Mouse (Mus musculus): ENCODE measurements around the gene Gngt2. TPM values are rescaled to one million over a fixed set of nuclear protein-coding genes. Genes with fewer than 3 reads are reported as not detected.
A peak's percentile ranks its signal among the peaks of the same experiment; 100 is the strongest.

Gene Gngt2
- polyA plus RNA-seq, 1 experiment from 2014 or later = 12.5 TPM

DNA sequence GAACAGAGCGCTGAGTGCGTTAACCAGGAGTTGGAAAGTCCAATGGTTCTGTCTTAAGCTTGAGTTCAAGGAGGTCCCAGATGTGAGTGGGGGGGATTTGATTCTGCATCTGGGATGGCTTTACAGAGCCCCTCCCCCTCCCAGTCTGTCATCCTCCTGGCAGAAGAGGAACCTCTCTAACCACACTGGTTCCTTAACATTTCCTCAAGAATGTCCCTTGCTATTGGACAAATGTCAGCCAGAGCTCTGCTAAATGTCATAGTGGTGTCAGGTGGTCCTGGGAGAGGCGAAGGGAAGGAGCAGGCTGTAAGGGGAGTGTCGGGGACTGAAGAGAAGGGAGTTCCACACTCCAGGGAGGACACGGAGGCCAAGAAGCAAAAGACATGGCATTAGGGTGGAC, 5.9 kb downstream of the Gngt2 start:
- H3K4me3 ChIP-seq (ENCODE audit: low read depth, low read length) = no peak overlapping the region
- no peaks in the 10 kb centered on the region for H3K9me3 ChIP-seq (ENCODE audit: control insufficient read depth, low read length)
- DNase-seq (ENCODE audit: low spot score) = no peak
- H3K9ac ChIP-seq (ENCODE audit: low read length) = no peak overlapping the region
- 63% methylated on average over 5 of the region's 5 CpGs for WGBS
- no peak for ATAC-seq (ENCODE audit: low FRiP score, low TSS enrichment)
- TF ChIP-seq EP300 (optimal IDR thresholded peaks at IDR 0.05) = no peak
- no peak for TF ChIP-seq CTCF (IDR thresholded peaks at IDR 0.05; ENCODE audit: low read depth)
- H3K27me3 ChIP-seq (ENCODE audit: control insufficient read depth, insufficient read depth, low read length) = no peaks in the 10 kb centered on the region
- H3K27ac ChIP-seq (replicated peaks) = peak overlapping the region; percentile 70; the same call in 1 of the 2 replicates
- no peaks in the 10 kb centered on the region for H3K4me1 ChIP-seq (replicated peaks; ENCODE audit: control insufficient read depth, insufficient read depth)
- no peaks in the 10 kb centered on the region for H3K36me3 ChIP-seq (ENCODE audit: control insufficient read depth, insufficient read depth, low read length)
- H3K4me2 ChIP-seq (replicated peaks; ENCODE audit: low read depth) = peak overlapping the region; percentile 38

DNA sequence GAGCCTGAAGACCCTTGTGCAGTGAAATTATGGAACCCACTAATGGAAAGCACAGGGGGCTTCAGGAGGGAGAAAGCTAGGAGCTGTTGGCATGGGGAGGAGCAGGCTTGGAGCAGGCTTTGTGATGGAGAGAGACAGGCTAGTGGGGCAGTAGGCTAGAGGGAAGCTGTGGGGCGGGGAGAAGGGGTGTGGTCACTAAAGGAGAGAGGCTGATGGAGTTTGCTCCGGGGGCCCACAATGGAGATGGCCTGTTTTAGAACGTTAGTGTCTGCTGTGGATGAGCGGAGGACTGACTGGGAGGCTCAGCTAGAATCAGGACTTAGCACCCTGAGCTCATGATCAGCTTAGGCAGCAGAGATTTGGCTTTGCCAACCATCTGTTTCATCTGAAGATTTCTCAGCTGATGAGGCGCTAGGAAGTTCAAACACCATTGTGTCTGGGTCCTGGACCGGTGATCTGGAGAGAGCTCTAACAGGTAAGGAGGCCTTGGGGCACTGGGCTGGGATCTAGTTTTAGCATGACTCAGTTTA, 6.5 kb downstream of the Gngt2 start:
- no peaks in the 10 kb centered on the region for H3K4me1 ChIP-seq (replicated peaks; ENCODE audit: control insufficient read depth, insufficient read depth)
- H3K4me2 ChIP-seq (replicated peaks; ENCODE audit: low read depth) = no peak overlapping the region
- TF ChIP-seq CTCF (IDR thresholded peaks at IDR 0.05; ENCODE audit: low read depth) = no peak
- H3K27ac ChIP-seq (replicated peaks) = no peak overlapping the region
- no peaks in the 10 kb centered on the region for H3K27me3 ChIP-seq (ENCODE audit: control insufficient read depth, insufficient read depth, low read length)
- ATAC-seq (ENCODE audit: low FRiP score, low TSS enrichment) (no peak), DNase-seq (ENCODE audit: low spot score) (no peak)
- WGBS = 54% methylated on average over 6 of the region's 6 CpGs
- no peak overlapping the region for H3K9ac ChIP-seq (ENCODE audit: low read length)
- H3K4me3 ChIP-seq (ENCODE audit: low read depth, low read length) = no peak overlapping the region
- H3K36me3 ChIP-seq (ENCODE audit: control insufficient read depth, insufficient read depth, low read length) = no peaks in the 10 kb centered on the region
- H3K9me3 ChIP-seq (ENCODE audit: control insufficient read depth, low read length) = no peaks in the 10 kb centered on the region

DNA sequence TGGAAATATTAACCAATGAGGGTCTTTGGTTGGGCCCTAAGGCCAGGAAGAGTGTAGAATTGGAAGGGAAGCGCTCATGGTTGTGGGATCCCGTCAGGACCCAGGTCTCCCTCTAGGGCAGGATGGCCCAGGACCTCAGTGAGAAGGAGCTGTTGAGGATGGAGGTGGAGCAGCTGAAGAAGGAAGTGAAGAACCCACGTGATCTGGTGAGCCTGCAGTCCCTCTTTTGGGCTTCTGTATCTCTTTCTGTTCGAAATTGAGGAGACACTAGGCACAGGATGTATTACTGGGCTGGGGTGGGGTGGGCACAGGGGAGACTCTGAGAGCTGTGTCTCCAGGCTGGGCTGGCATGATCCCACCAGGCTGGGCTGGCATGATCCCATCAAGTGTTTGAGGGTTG, 7.9 kb downstream of the Gngt2 start:
- TF ChIP-seq CTCF (IDR thresholded peaks at IDR 0.05; ENCODE audit: low read depth) (no peak), EP300 (optimal IDR thresholded peaks at IDR 0.05) (no peak)
- no peaks in the 10 kb centered on the region for H3K36me3 ChIP-seq (ENCODE audit: control insufficient read depth, insufficient read depth, low read length)
- H3K4me1 ChIP-seq (replicated peaks; ENCODE audit: control insufficient read depth, insufficient read depth) = no peaks in the 10 kb centered on the region
- DNase-seq (ENCODE audit: low spot score) = no peak
- no peaks in the 10 kb centered on the region for H3K27me3 ChIP-seq (ENCODE audit: control insufficient read depth, insufficient read depth, low read length)
- no peak overlapping the region for H3K27ac ChIP-seq (replicated peaks)
- WGBS = 73% methylated on average over 4 of the region's 4 CpGs
- H3K9ac ChIP-seq (ENCODE audit: low read length) = no peak overlapping the region
- H3K4me2 ChIP-seq (replicated peaks; ENCODE audit: low read depth) = no peak overlapping the region
- ATAC-seq (ENCODE audit: low FRiP score, low TSS enrichment) = no peak
- H3K4me3 ChIP-seq (ENCODE audit: low read depth, low read length) = no peak overlapping the region
- no peaks in the 10 kb centered on the region for H3K9me3 ChIP-seq (ENCODE audit: control insufficient read depth, low read length)

DNA sequence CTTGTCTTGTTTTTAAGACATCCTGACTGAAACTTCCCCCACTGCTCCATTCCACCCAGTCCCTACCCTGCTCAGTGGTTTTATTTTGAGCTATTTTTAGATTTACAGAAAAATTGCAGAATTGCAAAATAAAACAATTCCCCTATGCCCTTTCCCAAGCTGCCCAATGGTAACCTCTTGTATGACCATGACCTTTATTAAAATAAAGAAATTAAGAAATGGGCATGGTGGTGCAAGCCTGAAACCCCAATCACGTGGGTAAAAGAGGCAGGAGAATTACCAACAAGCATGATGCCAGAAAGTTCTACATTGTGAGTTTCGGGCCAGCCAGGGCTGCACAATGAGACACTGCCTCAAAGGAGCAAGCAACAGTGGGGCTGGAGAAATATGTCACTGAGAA, 13.9 kb downstream of the Gngt2 start:
- no peaks in the 10 kb centered on the region for H3K36me3 ChIP-seq (ENCODE audit: control insufficient read depth, insufficient read depth, low read length)
- H3K4me2 ChIP-seq (replicated peaks; ENCODE audit: low read depth) = no peak overlapping the region
- 65% methylated on average over 2 of the region's 2 CpGs for WGBS
- H3K27ac ChIP-seq (replicated peaks) = no peak overlapping the region
- TF ChIP-seq EP300 (optimal IDR thresholded peaks at IDR 0.05) (no peak), CTCF (IDR thresholded peaks at IDR 0.05; ENCODE audit: low read depth) (no peak)
- ATAC-seq (ENCODE audit: low FRiP score, low TSS enrichment) (no peak), DNase-seq (ENCODE audit: low spot score) (no peak)
- H3K9me3 ChIP-seq (ENCODE audit: control insufficient read depth, low read length) = no peaks in the 10 kb centered on the region
- H3K4me3 ChIP-seq (ENCODE audit: low read depth, low read length) = no peak overlapping the region
- no peak overlapping the region for H3K9ac ChIP-seq (ENCODE audit: low read length)
- no peaks in the 10 kb centered on the region for H3K4me1 ChIP-seq (replicated peaks; ENCODE audit: control insufficient read depth, insufficient read depth)
- H3K27me3 ChIP-seq (ENCODE audit: control insufficient read depth, insufficient read depth, low read length) = no peaks in the 10 kb centered on the region

DNA sequence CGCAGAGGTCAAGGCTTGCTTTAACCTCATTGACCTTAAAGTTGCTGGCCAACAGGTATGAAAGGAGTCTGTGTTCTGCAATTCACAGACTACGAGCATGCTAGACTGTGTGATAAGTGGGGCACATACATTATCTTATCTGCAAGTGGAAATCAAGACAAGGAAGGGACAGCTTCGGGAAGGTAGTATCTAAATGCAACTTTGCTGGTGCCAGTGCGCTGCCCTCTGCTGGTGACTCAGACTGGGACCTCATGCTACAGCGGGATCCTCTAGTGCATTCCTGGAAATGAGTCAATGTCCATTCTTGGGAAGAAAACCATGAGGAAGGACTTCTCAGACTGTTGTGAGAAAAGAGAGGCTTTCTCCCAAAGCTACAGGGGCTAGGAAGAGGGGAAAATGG, 16.7 kb downstream of the Gngt2 start:
- H3K27me3 ChIP-seq (ENCODE audit: control insufficient read depth, insufficient read depth, low read length) = no peaks in the 10 kb centered on the region
- H3K9ac ChIP-seq (ENCODE audit: low read length) = no peak overlapping the region
- DNase-seq (ENCODE audit: low spot score) (peak; percentile 58), ATAC-seq (ENCODE audit: low FRiP score, low TSS enrichment) (no peak)
- H3K4me1 ChIP-seq (replicated peaks; ENCODE audit: control insufficient read depth, insufficient read depth) = no peaks in the 10 kb centered on the region
- 49% methylated on average over 5 of the region's 5 CpGs for WGBS
- no peaks in the 10 kb centered on the region for H3K36me3 ChIP-seq (ENCODE audit: control insufficient read depth, insufficient read depth, low read length)
- no peak overlapping the region for H3K27ac ChIP-seq (replicated peaks)
- H3K9me3 ChIP-seq (ENCODE audit: control insufficient read depth, low read length) = no peaks in the 10 kb centered on the region
- H3K4me2 ChIP-seq (replicated peaks; ENCODE audit: low read depth) = no peak overlapping the region
- TF ChIP-seq CTCF (IDR thresholded peaks at IDR 0.05; ENCODE audit: low read depth) (peak; percentile 89), EP300 (optimal IDR thresholded peaks at IDR 0.05) (no peak)
- H3K4me3 ChIP-seq (ENCODE audit: low read depth, low read length) = no peak overlapping the region

DNA sequence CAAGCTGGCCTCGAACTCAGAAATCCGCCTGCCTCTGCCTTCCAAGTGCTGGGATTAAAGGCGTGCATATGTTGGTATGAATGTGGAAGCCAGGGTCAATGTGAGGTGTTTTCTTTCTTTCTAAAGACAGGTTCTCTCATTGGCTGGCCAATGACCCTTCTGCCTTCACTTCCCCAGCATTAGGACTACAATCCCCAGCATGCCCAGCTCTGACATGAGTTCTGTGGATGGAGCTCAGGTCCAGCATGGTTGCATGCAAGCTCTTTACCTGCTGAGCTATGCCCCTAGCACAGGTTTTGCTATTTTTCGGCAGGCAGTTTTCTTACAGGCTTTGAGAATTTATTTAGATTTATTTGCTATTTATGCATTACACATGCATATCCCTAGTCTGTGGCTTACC, 20.3 kb downstream of the Gngt2 start:
- Histone ChIP-seq H3K9ac (ENCODE audit: low read length) (no peak overlapping the region), H3K36me3 (ENCODE audit: control insufficient read depth, insufficient read depth, low read length) (no peaks in the 10 kb centered on the region), H3K4me1 (replicated peaks; ENCODE audit: control insufficient read depth, insufficient read depth) (0 out of 2 replicates have a peak, but pooled peaks cover 2% of the 10 kb centered on the region), H3K27me3 (ENCODE audit: control insufficient read depth, insufficient read depth, low read length) (no peaks in the 10 kb centered on the region), H3K4me3 (ENCODE audit: low read depth, low read length) (no peak overlapping the region), H3K27ac (replicated peaks) (no peak overlapping the region), H3K4me2 (replicated peaks; ENCODE audit: low read depth) (no peak overlapping the region), H3K9me3 (ENCODE audit: control insufficient read depth, low read length) (no peaks in the 10 kb centered on the region)
- TF ChIP-seq EP300 (optimal IDR thresholded peaks at IDR 0.05) = no peak
- TF ChIP-seq CTCF (IDR thresholded peaks at IDR 0.05; ENCODE audit: low read depth) = no peak
- no peak for DNase-seq (ENCODE audit: low spot score)
- no peak for ATAC-seq (ENCODE audit: low FRiP score, low TSS enrichment)
- 78% methylated on average over 4 of the region's 4 CpGs for WGBS

Data from stomach, postnatal 0 days (tissue).